Mouse (Mus musculus) olfactory bulb, adult 2 months (tissue): ENCODE measurements around the gene Gnb1.
"Not testable (repeated sequence)": the region's sequence is repeated elsewhere in the genome, so short reads cannot be mapped to it uniquely, and the experiment has no call there.

Source experiments
- CTCF ChIP-seq: fragments of 200-500 bp; IDR thresholded peaks from 2 replicates; pipeline ENCODE4 v1.5.1; 2012; ENCODE audit warnings: low read depth, mild to moderate bottlenecking, low read length, moderate library complexity; ENCODE audit not compliant: insufficient read depth
- POLR2A ChIP-seq: fragments of 200-500 bp; IDR thresholded peaks from 2 replicates; pipeline ENCODE4 v1.6.1; 2012; ENCODE audit warnings: mild to moderate bottlenecking, low read depth, low read length, moderate library complexity; ENCODE audit not compliant: insufficient read depth

GRCm38 (mm10) chr4:155570315-155570714, 79.2 kb downstream of the Gnb1 start:
- not testable (repeated sequence) for TF ChIP-seq CTCF, POLR2A
